Mouse (Mus musculus) cerebellum, postnatal 4 days (tissue): ENCODE data around the gene Ceacam1.
"Not testable (repeated sequence)": the region's sequence is repeated elsewhere in the genome, so short reads cannot be mapped to it uniquely, and the experiment has no call there.

ENCODE experiments used
- DNase-seq, 2 experiments: peaks; one replicate each; pipeline ENCODE4 v3.0.0; 2022; ENCODE audit warnings: low spot score in 2 of 2, mixed read lengths in 1 of 2

Ceacam1 gene

GRCm38 (mm10) chr7:25439978-25440815 lies 37.2 kb downstream of the Ceacam1 start:
- no peak for DNase-seq

DNA sequence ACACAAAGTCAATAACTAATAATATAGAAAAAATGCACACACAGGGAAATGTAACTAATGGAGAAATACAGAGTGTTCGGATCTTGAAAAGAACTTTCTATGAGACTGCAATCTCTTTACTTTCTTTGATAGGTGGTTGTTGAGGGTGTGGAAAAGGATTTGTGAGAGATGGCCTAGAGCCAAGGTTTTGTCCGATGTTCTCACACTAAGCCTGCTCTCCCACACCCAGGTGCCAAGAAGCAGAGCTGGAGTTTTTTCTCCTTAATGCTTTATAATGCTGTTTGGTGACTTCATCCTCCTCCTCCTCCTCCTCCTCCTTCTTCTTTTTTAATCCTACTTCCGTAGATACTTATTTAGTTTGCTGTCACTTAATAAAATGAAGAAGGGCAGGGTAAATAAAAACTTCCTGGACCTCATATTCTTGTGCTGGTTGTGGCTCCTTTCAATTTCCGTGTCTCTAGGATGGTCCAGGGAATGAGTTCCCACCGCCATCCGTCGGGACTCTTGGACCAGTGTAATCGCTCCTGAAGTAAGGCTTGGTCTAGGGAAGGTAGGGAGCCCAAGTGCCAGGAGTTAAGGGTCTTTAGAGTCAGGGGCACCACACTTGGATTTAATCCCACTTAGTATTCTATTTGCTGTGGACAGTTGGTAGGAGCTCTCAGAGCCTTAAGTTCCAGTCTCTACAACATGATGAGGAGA lies 38.1 kb downstream of the Ceacam1 start:
- no peak for DNase-seq

DNA sequence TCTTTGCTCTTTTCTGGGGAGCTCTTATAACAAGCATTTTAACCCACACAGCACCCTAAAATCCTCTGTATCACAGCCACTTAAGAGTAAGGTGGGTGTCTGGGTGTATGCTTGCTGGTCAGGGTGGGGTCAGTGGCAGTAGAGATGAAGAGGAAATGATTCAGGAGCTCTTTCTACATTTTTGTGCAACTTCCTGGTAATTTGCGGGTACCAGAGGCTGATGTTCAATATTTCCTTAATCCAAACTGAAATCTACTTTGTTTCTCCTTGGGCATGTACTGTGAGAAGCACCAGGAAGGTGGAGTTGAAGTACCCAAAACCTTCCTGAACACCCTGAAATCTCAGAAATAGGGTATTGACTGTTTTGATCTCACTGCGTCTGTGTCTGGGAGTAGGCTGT lies 40.7 kb downstream of the Ceacam1 start:
- no peak for DNase-seq

DNA sequence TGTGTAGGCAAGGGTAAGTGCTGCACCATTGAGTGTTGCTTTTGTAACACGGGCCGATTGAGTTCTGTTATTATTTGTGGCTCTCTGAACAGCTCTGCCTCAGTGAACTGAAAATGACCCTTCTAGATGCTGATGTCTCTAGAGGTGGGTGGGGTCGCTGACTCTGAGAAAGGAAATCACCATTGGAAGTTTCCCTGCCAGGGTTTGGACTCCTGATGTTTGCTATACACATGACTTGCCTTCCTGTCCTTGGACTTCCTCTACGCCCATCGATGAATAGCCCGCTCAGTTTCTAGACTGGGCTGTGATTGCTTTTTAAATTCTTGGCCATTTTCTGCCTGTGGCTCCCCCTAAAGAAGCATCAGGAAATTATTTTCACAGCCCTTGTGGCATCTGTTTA lies 41.2 kb downstream of the Ceacam1 start:
- no peak for DNase-seq

- DNase-seq = no peak
These were observed 41.9 kb downstream of the Ceacam1 start for GRCm38 (mm10) chr7:25435546-25435851.

DNA sequence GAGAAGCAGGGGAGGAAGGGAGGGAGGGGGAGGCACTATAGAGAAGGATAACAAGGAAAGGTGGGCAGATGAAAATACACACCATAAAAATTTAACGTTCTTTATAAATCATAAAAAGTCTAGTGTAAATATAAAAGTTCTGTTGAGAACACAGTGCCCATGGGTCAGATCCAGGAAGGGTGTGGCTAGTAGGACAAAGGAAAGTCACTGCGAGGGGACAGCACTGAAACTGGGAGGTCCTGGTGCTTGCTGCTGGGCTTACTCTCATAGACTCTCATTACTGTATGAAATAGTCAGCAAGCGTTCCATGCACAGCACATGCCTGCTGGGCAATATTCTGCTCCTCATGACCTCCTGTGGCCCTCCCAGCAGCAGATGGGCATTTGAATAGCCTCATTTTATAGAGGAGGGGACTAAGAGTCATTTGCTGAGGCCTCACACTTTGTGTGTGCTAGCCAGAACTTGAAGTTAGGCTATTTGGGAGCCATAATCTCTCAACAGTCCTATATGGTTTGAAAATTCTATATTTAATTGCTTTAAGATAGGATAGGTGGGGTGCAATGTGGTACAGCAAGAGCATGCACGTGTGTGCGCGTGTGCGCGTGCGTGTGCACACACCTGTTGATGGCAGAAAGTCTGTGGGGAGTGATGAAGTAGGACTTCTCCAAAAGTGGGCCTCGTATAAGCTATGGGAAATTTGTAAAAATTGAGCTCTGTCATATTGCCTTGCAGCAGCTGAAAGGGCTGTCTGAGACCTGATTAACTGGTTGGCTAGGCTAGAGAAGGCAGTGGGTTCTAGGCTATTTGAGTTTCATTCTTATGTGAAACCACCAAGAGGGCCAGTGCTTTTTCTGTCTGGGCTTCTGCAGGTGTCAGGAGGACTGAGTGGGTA lies 42.5 kb downstream of the Ceacam1 start:
- no peak for DNase-seq

GRCm38 (mm10) chr7:25433781-25434560 lies 43.4 kb downstream of the Ceacam1 start:
- no peak for DNase-seq

DNA sequence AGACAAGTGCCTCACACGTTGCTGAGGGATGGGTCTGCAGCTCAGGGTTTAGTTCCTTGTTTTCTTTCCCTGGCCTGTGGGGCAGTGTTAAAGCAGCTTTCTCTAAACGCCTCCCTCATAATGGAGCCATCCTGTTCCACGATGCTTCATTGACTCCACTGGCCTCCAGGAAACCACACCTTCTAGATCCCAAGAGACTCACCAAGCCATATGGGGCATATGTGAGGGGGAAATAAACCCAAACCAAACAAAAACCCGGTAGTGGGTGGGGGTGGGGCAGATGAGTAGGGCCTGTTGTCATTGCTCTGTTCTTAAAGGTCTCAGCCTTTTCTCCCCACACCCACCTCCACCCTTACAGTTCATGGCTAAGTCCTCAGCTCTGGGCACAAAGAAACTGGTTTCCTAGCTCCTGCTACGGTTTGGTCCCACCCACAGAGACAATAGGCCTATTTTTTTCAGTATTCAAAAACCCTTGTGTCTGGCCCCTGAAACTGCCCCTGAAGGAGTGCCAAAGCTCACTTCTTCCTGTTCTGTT lies 44.3 kb downstream of the Ceacam1 start:
- no peak for DNase-seq

DNA sequence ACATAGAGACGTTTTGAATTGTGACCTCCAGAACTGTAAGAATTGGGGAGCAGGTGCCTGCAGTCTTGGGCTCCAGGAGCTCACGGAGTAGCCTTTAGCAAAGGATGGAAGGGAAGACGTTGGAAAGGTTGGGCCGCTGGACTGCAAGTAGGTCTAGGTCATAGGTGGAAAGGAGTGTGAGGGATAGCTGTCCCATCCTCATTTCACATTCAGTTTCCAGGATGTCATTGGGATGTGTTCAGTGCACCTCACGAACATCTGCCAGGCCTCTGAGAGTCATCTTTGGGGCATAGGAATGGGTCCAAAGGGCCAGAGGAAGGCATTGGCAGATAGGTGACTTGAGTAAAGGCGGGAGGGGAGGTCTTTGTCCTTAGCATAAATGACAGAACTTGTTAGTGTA lies 45.0 kb downstream of the Ceacam1 start:
- DNase-seq = no peak

DNA sequence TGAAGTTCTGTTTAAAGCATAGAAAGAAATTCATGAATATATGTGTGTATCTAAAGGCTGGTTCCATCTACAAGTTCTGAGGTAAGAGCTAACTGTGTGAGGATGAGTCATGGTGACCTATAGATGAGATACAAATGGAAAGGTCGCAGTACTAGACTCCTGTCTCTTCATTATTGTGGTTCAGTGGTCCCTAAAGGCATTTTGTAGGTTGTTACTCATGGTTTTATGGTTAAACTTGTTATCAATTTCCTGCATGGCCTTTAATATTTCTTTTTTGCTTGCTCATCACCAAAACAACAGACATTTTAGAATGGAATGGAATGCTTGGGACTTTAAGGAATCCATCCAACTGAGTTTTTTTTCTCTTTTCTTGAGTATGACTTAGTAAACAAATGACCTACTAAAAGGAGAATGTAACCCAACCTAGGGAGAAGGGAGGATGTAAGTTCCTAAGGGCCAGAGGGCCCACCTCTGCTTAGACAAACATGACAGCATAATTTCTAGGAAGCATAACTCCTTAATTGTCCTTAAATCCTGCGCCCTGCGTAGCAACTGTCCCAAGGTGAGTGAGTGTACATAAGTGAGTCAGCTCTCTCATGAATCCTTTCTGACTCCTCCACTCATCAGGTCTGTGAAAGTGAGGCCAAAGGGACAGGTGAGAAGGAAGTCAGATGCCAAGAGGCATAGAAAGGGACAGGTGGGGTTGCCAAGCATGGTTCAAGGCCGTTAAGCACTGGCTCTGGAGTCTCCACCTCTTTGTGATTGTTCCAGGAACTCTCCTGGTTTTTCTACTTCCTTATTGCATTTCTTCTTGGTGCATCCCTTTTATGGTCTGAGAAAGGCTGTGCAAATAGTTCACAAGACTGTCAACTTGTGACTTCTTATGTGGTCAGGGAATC lies 47.3 kb downstream of the Ceacam1 start:
- no peak for DNase-seq

- DNase-seq = no peak
These were observed 49.1 kb downstream of the Ceacam1 start for GRCm38 (mm10) chr7:25428321-25428720.

GRCm38 (mm10) chr7:25427144-25427543 lies 50.3 kb downstream of the Ceacam1 start:
- DNase-seq = no peak

GRCm38 (mm10) chr7:25426380-25426779 lies 51.0 kb downstream of the Ceacam1 start:
- DNase-seq = not testable (repeated sequence)

DNA sequence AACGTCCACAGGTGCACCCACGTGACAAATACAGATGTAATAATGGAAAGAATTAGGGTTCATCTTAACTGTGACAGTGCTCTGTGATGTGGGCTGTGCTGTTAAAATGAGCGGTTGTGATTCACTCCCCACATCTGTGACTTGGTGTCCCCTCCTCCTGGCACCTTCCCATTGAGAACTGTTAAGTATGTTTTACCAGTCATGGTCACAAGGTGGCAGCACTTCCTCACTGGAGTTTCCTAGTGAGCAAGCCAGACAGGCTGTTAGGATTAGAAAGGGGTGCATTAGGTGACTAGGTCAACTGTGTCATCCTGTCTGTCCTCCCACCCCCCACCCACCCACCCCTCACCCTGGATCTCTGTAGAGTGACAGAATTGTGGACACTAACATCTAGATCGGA lies 53.0 kb downstream of the Ceacam1 start:
- peak; percentile 68 to 86 for DNase-seq

DNA sequence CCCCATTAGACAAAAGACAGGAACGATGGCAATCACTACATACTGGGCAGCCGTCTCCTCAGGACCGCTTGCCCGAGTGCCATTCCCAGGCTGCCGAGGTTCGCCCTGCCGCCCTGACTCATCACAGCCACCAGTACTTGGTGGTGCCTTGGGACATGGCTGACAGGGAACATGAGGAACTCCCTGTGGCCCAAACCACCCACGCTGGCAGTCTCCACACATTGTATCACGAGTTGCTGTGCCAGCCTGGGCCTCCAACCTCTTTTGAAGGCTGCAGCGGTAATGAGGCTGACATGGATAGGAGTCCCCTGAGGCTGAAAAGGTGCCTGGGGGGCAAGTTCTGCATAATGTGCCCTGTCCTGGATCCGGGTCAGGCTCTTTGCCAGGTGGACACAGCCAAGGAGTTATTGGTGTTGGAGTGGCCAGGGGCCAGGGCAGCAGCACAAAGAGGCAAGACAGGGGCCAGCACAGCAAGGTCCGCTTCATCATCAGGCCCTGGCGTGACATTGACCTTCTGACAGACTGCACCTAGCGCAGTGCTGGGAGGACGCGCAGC lies 55.0 kb downstream of the Ceacam1 start:
- no peak for DNase-seq

DNA sequence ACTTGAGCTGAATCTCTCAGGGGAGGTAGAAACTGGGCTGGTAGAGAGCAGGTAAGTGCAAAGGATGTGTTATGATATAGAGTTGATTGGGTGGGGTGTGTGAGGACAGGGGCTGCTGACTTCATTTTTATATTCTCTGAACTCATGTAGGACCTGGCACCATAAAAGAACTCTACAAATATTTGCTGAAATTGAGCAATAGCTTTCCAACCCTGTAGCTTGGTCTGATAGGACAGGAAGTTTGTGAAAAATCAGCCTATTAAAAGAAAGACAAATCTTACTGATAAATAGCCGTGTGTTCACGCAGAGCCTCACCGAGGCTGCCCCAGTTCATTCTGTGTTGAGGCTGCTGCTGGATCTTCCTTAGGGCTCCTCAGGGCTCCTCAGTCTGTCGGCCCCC lies 57.5 kb downstream of the Ceacam1 start:
- DNase-seq = no peak

DNA sequence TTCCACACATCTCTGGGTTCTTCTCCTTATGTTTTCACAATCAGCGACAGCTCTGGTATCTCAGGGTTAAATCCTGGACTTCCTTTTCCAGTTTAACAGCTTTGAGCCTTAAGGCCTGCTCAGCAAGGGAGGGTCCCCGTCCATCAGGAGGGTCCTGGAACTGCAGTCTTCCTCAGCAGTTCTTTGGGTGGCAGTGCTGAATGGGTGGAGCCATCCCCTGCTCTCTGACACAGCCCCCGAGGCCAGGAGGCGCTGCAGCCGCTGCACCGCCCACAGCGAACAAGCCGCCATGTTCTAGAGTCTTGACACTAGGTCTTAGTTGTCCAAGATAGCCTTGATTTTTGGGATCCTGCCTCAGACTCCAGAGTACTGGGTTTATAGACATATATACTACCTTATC lies 57.9 kb downstream of the Ceacam1 start:
- no peak for DNase-seq

GRCm38 (mm10) chr7:25417597-25417996 lies 59.8 kb downstream of the Ceacam1 start:
- DNase-seq = no peak

DNA sequence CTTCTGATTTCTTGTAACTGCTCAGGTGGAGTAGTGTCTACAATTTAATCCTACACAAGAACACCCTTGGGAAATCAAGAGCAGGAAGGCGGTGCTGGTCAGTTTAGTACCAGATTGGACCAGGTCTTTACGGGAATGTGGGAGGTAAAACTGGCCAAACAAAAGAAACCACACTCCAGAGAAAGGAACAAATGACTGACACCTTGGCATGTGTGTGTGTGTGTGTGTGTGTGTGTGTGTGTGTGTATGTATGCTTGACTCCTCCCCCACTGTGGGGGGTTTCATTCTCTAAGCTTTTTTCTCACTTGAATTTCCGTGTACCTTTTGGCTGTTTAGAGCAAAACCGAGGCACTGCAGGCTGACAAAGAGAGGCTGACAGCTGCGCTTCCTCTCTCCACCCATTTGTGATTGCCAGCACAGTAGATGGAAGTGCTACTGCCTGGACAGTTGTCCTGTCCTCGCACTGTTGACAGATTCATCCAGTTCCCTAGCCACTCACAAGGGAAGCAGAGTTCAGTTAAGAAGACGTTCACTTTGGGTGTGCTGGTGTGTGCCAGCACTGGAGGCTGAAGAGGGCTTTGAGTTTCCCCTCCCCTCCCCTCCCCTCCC lies 64.5 kb downstream of the Ceacam1 start, which contains the start of gene Cxcl17:
Gene Cxcl17 (minus strand): TSS at position 54 of the 609 bp plus-strand sequence.
- DNase-seq = no peak
